9 mouse cellular contexts compared by ENCODE assay signal in genomic region chr3:85015667-85016066, GRCm38 (mm10).
DNase-seq lines count a peak whose midpoint lies in the region; TF ChIP-seq lines count a peak whose summit lies in the region.
"Had no signal": no experiment of that assay in that cellular context is flagged by ENCODE, and none has a peak within 500 bp of the region (broad histone marks: within the 10 kb centered on the region; RNA-seq: fewer than 3 reads in every experiment).

No protein-coding gene starts in this region.

- TF ChIP-seq CTCF in lung, adult 2 months (IDR thresholded peaks at IDR 0.05; ENCODE audit: insufficient read depth, low read length): no peak

- peak; percentile 16 for DNase-seq in cerebellum, adult 11 months
- DNase-seq in cerebellum, adult 11-12 months: no peak
- DNase-seq in lung, postnatal 10 days: peak; percentile 3
- DNase-seq in lung, adult 2 months: no peak
- DNase-seq in layer of hippocampus, postnatal 25 days (ENCODE audit: extremely low spot score in 1 of 2, low spot score in 1 of 2): peak; percentile 35 to 38
- DNase-seq in right cerebral cortex, postnatal 25 days: peak; percentile 79
- DNase-seq in natural killer cell, adult 2 months (ENCODE audit: low spot score in 2 of 2): no peak
- DNase-seq in gastrocnemius, postnatal 36 days: no peak
- DNase-seq: kidney, postnatal 4 days had no signal

- intact Hi-C loops in gastrocnemius, postnatal 36 days (cut with DNase I): no loop called here

- 56% methylated on average over 9 of the region's 9 CpGs for WGBS in lung, adult 2 months

- TF ChIP-seq POLR2A in lung, adult 2 months (IDR thresholded peaks at IDR 0.05; ENCODE audit: borderline replicate concordance, extremely low read depth, low read depth, low read length): no peak

- H3K4me1 ChIP-seq in lung, adult 2 months (ENCODE audit: control insufficient read depth, insufficient read depth, low read length): no peaks in the 10 kb centered on the region

- no peak overlapping the region for H3K4me3 ChIP-seq in lung, adult 2 months (replicated peaks; ENCODE audit: extremely low read depth, low read depth, low read length)

Comparison
In these comparisons a context has a peak if more than half of its experiments do, and no peak if none do; other contexts are left out.
1. DNase-seq: peak in cerebellum, adult 11 months (single experiment), lung, postnatal 10 days (single experiment), layer of hippocampus, postnatal 25 days (2 of 2) and right cerebral cortex, postnatal 25 days (single experiment); none in cerebellum, adult 11-12 months (single experiment), lung, adult 2 months (single experiment), natural killer cell, adult 2 months (0 of 2) and gastrocnemius, postnatal 36 days (0 of 2).